Mouse (Mus musculus): Measurements from ENCODE around the gene Adamtsl2. TPM values are rescaled to one million over a fixed set of nuclear protein-coding genes. Genes with fewer than 3 reads are reported as not detected.
A peak's percentile ranks its signal among the peaks of the same experiment; 100 is the strongest.

Gene Adamtsl2
- polyA plus RNA-seq, 1 experiment from 2014 or later: 9.1 TPM

DNA sequence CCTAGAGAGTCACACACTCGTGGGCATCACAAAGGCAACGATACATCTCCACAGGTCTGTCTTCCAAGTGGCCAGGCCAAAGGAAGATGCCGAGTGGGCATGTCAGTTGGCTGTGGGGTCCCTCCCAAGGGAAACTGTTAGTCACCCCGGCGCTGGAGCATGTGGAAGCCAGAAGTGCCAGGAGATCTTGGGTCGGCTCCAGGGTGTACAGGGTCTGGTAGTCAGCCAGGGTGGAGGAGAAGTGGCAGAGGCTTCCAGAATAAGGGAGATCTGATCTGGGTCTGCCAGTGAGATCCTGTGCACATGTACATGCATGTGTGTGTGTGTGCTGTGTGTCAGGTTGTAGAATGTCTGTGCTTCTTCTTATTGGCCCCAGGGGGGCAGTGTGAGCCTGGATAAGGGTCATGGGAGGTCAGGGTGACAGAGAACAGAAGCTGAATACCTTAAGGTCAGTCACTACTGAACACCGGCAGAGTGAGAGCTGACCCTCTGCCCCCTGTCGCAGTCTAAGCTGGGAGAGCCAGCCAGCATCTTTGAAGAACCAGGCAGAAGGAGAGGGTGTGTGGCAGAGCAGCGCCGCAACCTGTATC, 1.4 kb upstream of the Adamtsl2 start:
- H3K4me3 ChIP-seq: no peak overlapping the region
- H3K27me3 ChIP-seq: no peaks in the 10 kb centered on the region; the same call in 1 of the 2 replicates
- ATAC-seq (ENCODE audit: low read depth): no peak

DNA sequence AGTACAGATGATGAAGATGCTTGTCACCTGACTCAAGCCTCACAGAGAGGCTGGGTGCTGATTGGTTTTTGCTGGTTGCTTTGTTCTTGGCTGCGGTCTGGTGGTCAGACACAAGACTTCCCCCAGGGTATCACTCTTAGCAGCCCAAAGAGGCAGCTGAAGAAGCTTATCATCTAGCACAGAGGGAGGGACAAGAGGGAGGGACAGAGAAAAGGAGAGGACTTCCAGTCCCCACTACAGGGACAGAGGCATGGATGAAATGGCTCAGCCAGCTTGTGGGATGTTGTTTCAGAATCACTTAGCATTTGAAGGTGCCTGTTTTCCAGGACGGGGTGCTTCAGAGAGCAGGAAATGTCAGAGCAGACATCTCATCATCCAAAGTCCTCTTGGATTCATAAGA, 867 bp upstream of the Adamtsl2 start:
- no peak for ATAC-seq (ENCODE audit: low read depth)
- no peak overlapping the region for H3K4me2 ChIP-seq
- WGBS: 50% methylated on average over 2 of the region's 2 CpGs

More for the DNA sequence above, 1.4 kb upstream of the Adamtsl2 start:
- Histone ChIP-seq H3K4me1 (replicated peaks) (peaks cover 36% of the 10 kb centered on the region), H3K27ac (replicated peaks) (no peak overlapping the region), H3K9me3 (no peaks in the 10 kb centered on the region), H3K36me3 (no peaks in the 10 kb centered on the region), H3K9ac (no peak overlapping the region), H3K4me2 (no peak overlapping the region)
- 64% methylated on average over 10 of the region's 10 CpGs for WGBS

DNA sequence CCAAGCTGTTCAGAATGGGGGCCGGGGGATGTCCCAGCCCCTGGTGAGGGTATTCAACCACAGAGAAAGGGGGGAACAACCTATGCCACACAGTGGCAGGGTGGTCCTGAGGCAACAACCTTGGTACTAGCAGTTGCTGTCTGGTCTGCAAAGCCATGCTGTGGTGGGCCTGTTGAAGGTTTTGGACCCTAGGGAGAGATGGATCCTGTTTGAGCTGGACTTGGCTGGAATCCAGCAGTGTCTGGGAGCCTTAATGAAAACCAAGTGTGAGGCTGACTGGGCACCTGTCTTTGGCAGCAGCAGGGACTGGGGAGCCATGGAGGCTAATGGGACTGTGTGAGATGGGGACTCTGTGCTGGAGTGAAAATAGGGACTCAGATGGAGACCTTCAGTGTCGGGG, 470 bp downstream of the Adamtsl2 start:
- peak overlapping the region; percentile 49 for H3K9ac ChIP-seq
- H3K36me3 ChIP-seq: no peaks in the 10 kb centered on the region
- H3K4me3 ChIP-seq: peak overlapping the region; percentile 7
- H3K27me3 ChIP-seq: no peaks in the 10 kb centered on the region
- peak; percentile 56 for ATAC-seq (ENCODE audit: low read depth)
- peak overlapping the region; percentile 86 for H3K27ac ChIP-seq (replicated peaks)
- peaks cover 38% of the 10 kb centered on the region for H3K4me1 ChIP-seq (replicated peaks)
- WGBS: 52% methylated on average over 2 of the region's 2 CpGs
- H3K4me2 ChIP-seq: peak overlapping the region; percentile 40
- no peaks in the 10 kb centered on the region for H3K9me3 ChIP-seq

More for the DNA sequence above, 867 bp upstream of the Adamtsl2 start:
- Histone ChIP-seq H3K9me3 (no peaks in the 10 kb centered on the region), H3K4me1 (replicated peaks) (peaks cover 36% of the 10 kb centered on the region), H3K9ac (no peak overlapping the region), H3K4me3 (no peak overlapping the region), H3K36me3 (no peaks in the 10 kb centered on the region), H3K27me3 (no peaks in the 10 kb centered on the region), H3K27ac (replicated peaks) (peak overlapping the region; percentile 86; the same call in 1 of the 2 replicates)

DNA sequence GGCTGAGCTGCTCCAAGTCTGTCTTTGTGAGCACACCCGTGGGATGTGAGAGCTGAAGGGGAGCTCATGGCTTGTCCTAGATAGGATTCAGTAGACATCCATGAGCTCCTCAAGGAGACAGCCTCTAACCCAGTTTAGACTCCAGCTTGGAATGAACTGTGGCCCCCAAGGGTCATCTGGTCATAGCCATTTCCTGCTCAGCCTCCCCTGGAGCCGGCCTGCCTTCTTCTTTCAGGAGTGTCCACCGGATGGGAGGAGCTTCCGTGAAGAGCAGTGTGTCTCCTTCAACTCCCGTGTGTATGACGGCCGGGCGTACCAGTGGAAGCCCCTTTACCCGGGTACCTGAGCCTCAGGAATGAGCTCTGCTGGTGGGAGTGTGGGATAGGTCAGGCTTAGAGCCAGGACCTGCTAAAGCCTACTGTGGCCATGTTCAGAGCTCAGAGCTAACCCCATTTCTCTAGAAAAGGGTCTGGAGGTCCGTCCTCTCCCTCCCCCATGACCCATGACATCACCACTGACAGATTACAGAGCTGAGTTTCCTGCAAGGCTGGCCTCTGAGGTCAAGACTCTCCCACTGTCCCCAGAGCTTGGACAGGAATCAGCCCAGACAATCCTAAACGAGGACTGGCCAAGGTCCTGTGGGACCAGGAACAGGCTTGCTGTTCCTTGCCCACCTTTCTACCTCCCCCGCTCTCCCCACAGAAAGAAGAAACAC, 4.7 kb downstream of the Adamtsl2 start:
- Histone ChIP-seq H3K36me3 (no peaks in the 10 kb centered on the region), H3K4me2 (no peak overlapping the region), H3K9me3 (no peaks in the 10 kb centered on the region), H3K27ac (replicated peaks) (no peak overlapping the region), H3K9ac (no peak overlapping the region), H3K27me3 (no peaks in the 10 kb centered on the region), H3K4me1 (replicated peaks) (peaks cover 39% of the 10 kb centered on the region), H3K4me3 (no peak overlapping the region)
- no peak for ATAC-seq (ENCODE audit: low read depth)
- WGBS: 80% methylated on average over 12 of the region's 12 CpGs

- Histone ChIP-seq H3K4me1 (replicated peaks) (peaks cover 28% of the 10 kb centered on the region), H3K9ac (no peak overlapping the region), H3K9me3 (no peaks in the 10 kb centered on the region), H3K27ac (replicated peaks) (no peak overlapping the region), H3K27me3 (no peaks in the 10 kb centered on the region), H3K4me2 (no peak overlapping the region), H3K4me3 (no peak overlapping the region), H3K36me3 (no peaks in the 10 kb centered on the region)
- WGBS: 40% methylated on average over 8 of the region's 8 CpGs
- ATAC-seq (ENCODE audit: low read depth): no peak
Measured at GRCm38 (mm10) chr2:27084963-27085362, 5.8 kb downstream of the Adamtsl2 start.

DNA sequence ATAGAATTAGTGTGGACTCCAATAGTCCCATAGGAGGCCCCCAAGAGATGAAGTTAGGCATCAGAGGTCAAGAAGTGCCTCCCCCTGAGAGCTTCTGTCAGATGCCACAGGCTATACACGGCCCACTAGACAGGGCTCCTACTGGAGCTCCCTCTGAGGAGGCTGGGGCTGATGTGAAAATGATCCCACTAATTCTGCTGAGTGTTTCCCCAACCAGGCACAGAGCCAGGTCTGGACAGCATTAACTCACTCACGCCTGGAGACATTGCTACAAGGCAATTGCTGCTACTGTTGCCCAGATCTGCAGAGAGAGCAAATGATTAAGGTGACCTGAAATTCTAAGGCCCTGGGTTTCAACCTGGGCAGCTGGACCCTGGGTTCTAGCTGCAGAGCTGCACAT, 6.6 kb downstream of the Adamtsl2 start:
- 44% methylated on average over 2 of the region's 2 CpGs for WGBS
- no peak; the same call in 1 of the 2 replicates for ATAC-seq (ENCODE audit: low read depth)

GRCm38 (mm10) chr2:27086483-27087010, 7.4 kb downstream of the Adamtsl2 start:
- Histone ChIP-seq H3K4me3 (no peak overlapping the region), H3K27ac (replicated peaks) (no peak overlapping the region), H3K27me3 (no peaks in the 10 kb centered on the region), H3K9ac (no peak overlapping the region), H3K9me3 (no peaks in the 10 kb centered on the region), H3K4me2 (no peak overlapping the region), H3K4me1 (replicated peaks) (peaks cover 17% of the 10 kb centered on the region), H3K36me3 (no peaks in the 10 kb centered on the region)
- no peak for ATAC-seq (ENCODE audit: low read depth)
- WGBS: 86% methylated on average over 4 of the region's 4 CpGs

More for the DNA sequence above, 6.6 kb downstream of the Adamtsl2 start:
- Histone ChIP-seq H3K27ac (replicated peaks) (no peak overlapping the region), H3K9ac (no peak overlapping the region), H3K36me3 (no peaks in the 10 kb centered on the region), H3K4me3 (no peak overlapping the region), H3K4me2 (no peak overlapping the region), H3K4me1 (replicated peaks) (peaks cover 22% of the 10 kb centered on the region), H3K27me3 (no peaks in the 10 kb centered on the region), H3K9me3 (no peaks in the 10 kb centered on the region)

GRCm38 (mm10) chr2:27087581-27087980, 8.4 kb downstream of the Adamtsl2 start:
- Histone ChIP-seq H3K4me3 (no peak overlapping the region), H3K36me3 (no peaks in the 10 kb centered on the region), H3K9ac (no peak overlapping the region), H3K27me3 (no peaks in the 10 kb centered on the region), H3K4me2 (no peak overlapping the region), H3K4me1 (replicated peaks) (peaks cover 16% of the 10 kb centered on the region), H3K27ac (replicated peaks) (no peak overlapping the region), H3K9me3 (no peaks in the 10 kb centered on the region)
- no peak for ATAC-seq (ENCODE audit: low read depth)
- WGBS: 90% methylated on average over 5 of the region's 5 CpGs

GRCm38 (mm10) chr2:27088071-27088644, 9.0 kb downstream of the Adamtsl2 start:
- Histone ChIP-seq H3K27me3 (no peaks in the 10 kb centered on the region), H3K36me3 (no peaks in the 10 kb centered on the region), H3K9ac (no peak overlapping the region), H3K4me2 (no peak overlapping the region), H3K9me3 (no peaks in the 10 kb centered on the region), H3K4me3 (no peak overlapping the region), H3K27ac (replicated peaks) (no peak overlapping the region; the same call in 1 of the 2 replicates), H3K4me1 (replicated peaks) (peaks cover 16% of the 10 kb centered on the region)
- WGBS: 64% methylated on average over 18 of the region's 18 CpGs
- no peak for ATAC-seq (ENCODE audit: low read depth)

DNA sequence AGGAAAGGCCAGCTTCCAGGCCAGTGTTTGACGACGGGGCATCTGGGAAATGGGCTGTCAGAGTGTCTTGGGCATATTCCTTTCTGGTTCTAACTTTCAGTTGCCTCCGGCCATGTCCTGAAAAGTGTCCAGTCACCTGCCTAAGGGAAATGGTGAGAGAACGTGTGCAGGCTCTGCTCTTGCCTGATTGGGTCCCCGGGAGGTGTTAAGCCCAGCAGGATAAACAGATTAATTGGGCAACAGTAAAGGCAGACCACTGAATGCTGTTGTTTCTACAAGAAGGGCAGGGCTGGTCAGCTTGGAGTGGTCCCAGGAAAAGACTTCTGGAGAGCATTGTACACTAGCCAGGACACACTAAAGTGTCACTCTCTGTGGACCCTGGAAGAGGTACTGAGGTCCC, 9.5 kb downstream of the Adamtsl2 start:
- Histone ChIP-seq H3K27ac (replicated peaks) (no peak overlapping the region; the same call in 1 of the 2 replicates), H3K4me2 (no peak overlapping the region), H3K9me3 (no peaks in the 10 kb centered on the region), H3K27me3 (no peaks in the 10 kb centered on the region), H3K36me3 (no peaks in the 10 kb centered on the region), H3K9ac (no peak overlapping the region), H3K4me3 (no peak overlapping the region), H3K4me1 (replicated peaks) (peaks cover 16% of the 10 kb centered on the region)
- no peak for ATAC-seq (ENCODE audit: low read depth)
- 68% methylated on average over 5 of the region's 5 CpGs for WGBS

DNA sequence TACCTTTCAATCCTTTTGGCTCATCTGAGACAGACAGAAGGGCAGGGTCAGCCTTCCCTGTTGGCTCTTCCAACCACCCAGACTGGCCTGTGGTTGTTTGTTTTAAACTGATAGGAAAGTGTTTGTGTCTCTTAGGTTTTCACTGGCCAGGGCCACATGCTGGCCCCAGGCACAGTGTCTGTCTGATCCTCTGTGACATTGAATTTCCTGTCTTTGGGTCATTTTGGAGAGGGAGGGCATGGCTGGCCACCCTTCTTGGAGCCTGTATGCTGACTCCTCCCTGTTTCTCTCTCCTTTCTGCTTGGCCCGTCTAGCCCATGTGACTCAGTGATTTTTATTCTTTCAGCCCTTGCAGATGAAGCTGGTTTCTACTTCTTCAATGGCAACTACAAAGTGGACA, 10.1 kb downstream of the Adamtsl2 start:
- H3K4me2 ChIP-seq: no peak overlapping the region
- no peaks in the 10 kb centered on the region for H3K36me3 ChIP-seq
- peaks cover 16% of the 10 kb centered on the region for H3K4me1 ChIP-seq (replicated peaks)
- no peak overlapping the region for H3K9ac ChIP-seq
- H3K27ac ChIP-seq (replicated peaks): no peak overlapping the region
- ATAC-seq (ENCODE audit: low read depth): no peak
- H3K27me3 ChIP-seq: no peaks in the 10 kb centered on the region
- WGBS: 75% methylated on average over 1 of the region's 1 CpGs
- no peak overlapping the region for H3K4me3 ChIP-seq
- H3K9me3 ChIP-seq: no peaks in the 10 kb centered on the region

DNA sequence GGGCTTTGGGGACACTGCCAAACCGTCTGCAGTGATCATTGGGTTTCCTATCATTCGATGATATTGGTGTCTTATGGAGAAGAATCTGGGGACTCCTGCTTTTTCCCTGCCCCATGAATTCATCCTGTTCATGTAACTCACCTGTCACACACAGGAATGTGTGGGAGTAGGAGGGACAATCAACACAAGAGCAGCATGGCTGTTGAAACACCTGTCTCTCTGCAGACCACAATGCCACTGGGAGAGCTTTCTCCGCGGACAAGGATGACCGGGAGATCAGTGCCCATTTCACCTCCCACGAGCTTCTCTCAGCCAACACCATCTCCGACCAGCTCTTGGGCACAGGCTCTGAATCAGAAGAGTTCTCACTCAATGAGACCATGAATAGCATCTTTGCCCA, 16.0 kb downstream of the Adamtsl2 start:
- 93% methylated on average over 7 of the region's 7 CpGs for WGBS
- H3K9ac ChIP-seq: no peak overlapping the region

More for the DNA sequence above, 16.0 kb downstream of the Adamtsl2 start:
- no peak overlapping the region for H3K27ac ChIP-seq (replicated peaks)
- peaks cover 27% of the 10 kb centered on the region for H3K4me1 ChIP-seq (replicated peaks)
- no peaks in the 10 kb centered on the region for H3K36me3 ChIP-seq
- no peak for ATAC-seq (ENCODE audit: low read depth)
- H3K27me3 ChIP-seq: no peaks in the 10 kb centered on the region
- no peak overlapping the region for H3K4me2 ChIP-seq
- no peak overlapping the region for H3K4me3 ChIP-seq
- H3K9me3 ChIP-seq: no peaks in the 10 kb centered on the region
